ENCODE assay signal across 20 mouse cellular contexts in the genomic region with DNA sequence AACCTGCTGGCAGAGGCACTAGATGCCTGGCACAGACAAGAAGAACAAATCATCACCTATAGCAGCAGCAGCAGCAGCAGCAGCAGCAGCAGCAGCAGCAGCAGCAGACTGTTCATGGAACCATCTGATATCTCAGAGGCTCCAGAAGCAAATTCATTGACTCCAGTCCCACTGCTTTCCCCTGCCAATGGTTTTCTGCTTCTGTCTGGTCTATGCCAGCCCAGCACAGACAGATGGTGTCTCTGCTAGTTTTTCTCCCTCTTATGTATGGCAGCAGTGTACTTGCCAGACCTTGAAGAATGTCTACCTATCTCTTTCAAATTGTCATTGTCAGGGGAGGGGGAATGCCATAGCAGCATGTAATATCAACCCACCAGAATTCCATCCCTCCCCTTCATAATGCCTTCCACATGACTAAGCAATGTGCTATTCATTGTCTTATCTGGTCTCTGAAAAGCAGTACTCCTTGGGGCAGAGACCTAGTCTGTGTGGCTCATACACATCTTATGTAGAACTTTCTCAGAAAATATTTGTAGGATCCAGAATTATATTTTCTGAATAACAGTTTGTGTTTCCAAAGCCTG.
DNase-seq lines count a peak whose midpoint lies in the region; ATAC-seq lines count a peak whose summit lies in the region.
"Had no signal": no experiment of that assay in that cellular context is flagged by ENCODE, and none has a peak within 500 bp of the region (broad histone marks: within the 10 kb centered on the region; RNA-seq: fewer than 3 reads in every experiment).

No protein-coding gene starts in this region.

- no peak overlapping the region for H3K27ac ChIP-seq in hindbrain, embryonic 14.5 days
- H3K27ac ChIP-seq in hindbrain, embryonic 12.5 days: no peak overlapping the region
- no peak overlapping the region for H3K27ac ChIP-seq in forebrain, embryonic 16.5 days (ENCODE audit: low read length)
- H3K27ac ChIP-seq: gastrocnemius, adult 2 months; heart, embryonic 10.5 days; limb, embryonic 12.5 days; liver, embryonic 15.5 days; midbrain, embryonic 12.5 days; stomach, embryonic 15.5 days had no signal

- H3K4me3 ChIP-seq in hindbrain, embryonic 14.5 days (replicated peaks; ENCODE audit: low read length): no peak overlapping the region
- H3K4me3 ChIP-seq in hindbrain, embryonic 12.5 days: no peak overlapping the region
- no peak overlapping the region for H3K4me3 ChIP-seq in forebrain, embryonic 16.5 days (replicated peaks; ENCODE audit: low read length)
- H3K4me3 ChIP-seq: gastrocnemius, adult 2 months; heart, embryonic 10.5 days; limb, embryonic 12.5 days; liver, embryonic 15.5 days; midbrain, embryonic 12.5 days; stomach, embryonic 15.5 days had no signal

- DNase-seq in hindbrain, embryonic 14.5 days (ENCODE audit: low spot score): no peak
- DNase-seq in right cerebral cortex, adult 18-20 months: peak; percentile 25
- no peak for DNase-seq in right cerebral cortex, adult 2 months (ENCODE audit: low spot score in 2 of 2)
- DNase-seq in retina, postnatal 1 day: peak; percentile 68
- no peak for DNase-seq in testis, postnatal 10 days (ENCODE audit: low spot score)
- no peak for DNase-seq in gastrocnemius, postnatal 14 days
- DNase-seq: adrenal gland, postnatal 25 days; gastrocnemius, adult 2 months; heart, postnatal 4 days; kidney, adult 18-20 months; kidney, postnatal 36 days; lung, postnatal 14 days; thymus, postnatal 25 days had no signal

- no peak overlapping the region for H3K4me2 ChIP-seq in hindbrain, embryonic 14.5 days (replicated peaks)
- H3K4me2 ChIP-seq in hindbrain, embryonic 12.5 days (replicated peaks): no peak overlapping the region
- H3K4me2 ChIP-seq in forebrain, embryonic 16.5 days (ENCODE audit: low read length): no peak overlapping the region
- H3K4me2 ChIP-seq: limb, embryonic 12.5 days; liver, embryonic 15.5 days; midbrain, embryonic 12.5 days; stomach, embryonic 15.5 days had no signal

- ATAC-seq in hindbrain, embryonic 14.5 days (ENCODE audit: low FRiP score): peak; percentile 57
- no peak for ATAC-seq in hindbrain, embryonic 12.5 days (ENCODE audit: low FRiP score)
- peak; percentile 88 for ATAC-seq in forebrain, embryonic 16.5 days

- H3K9ac ChIP-seq in hindbrain, embryonic 14.5 days: no peak overlapping the region
- no peak overlapping the region for H3K9ac ChIP-seq in hindbrain, embryonic 12.5 days
- H3K9ac ChIP-seq in forebrain, embryonic 16.5 days (replicated peaks; ENCODE audit: low read depth, low read length): no peak overlapping the region
- H3K9ac ChIP-seq: limb, embryonic 12.5 days; liver, embryonic 15.5 days; midbrain, embryonic 12.5 days; stomach, embryonic 15.5 days had no signal

- intact Hi-C loops in gastrocnemius, postnatal 14 days (cut with DNase I; ENCODE audit: low total_unique reads): no loop called here

- H3K9me3 ChIP-seq in hindbrain, embryonic 14.5 days (ENCODE audit: control insufficient read depth, low read length): no peaks in the 10 kb centered on the region
- H3K9me3 ChIP-seq in hindbrain, embryonic 12.5 days (replicated peaks): no peaks in the 10 kb centered on the region
- H3K9me3 ChIP-seq in forebrain, embryonic 16.5 days (ENCODE audit: control insufficient read depth, low read length): no peaks in the 10 kb centered on the region
- H3K9me3 ChIP-seq: heart, embryonic 10.5 days; limb, embryonic 12.5 days; liver, embryonic 15.5 days; midbrain, embryonic 12.5 days; stomach, embryonic 15.5 days had no signal

- no peaks in the 10 kb centered on the region for H3K27me3 ChIP-seq in hindbrain, embryonic 14.5 days (ENCODE audit: control insufficient read depth, insufficient read depth, low read length)
- no peaks in the 10 kb centered on the region for H3K27me3 ChIP-seq in hindbrain, embryonic 12.5 days
- no peaks in the 10 kb centered on the region for H3K27me3 ChIP-seq in forebrain, embryonic 16.5 days (replicated peaks; ENCODE audit: control insufficient read depth, insufficient read depth, low read length)
- H3K27me3 ChIP-seq: limb, embryonic 12.5 days; liver, embryonic 15.5 days; midbrain, embryonic 12.5 days; stomach, embryonic 15.5 days had no signal

- no peaks in the 10 kb centered on the region for H3K36me3 ChIP-seq in hindbrain, embryonic 14.5 days (replicated peaks; ENCODE audit: control insufficient read depth, insufficient read depth)
- H3K36me3 ChIP-seq in hindbrain, embryonic 12.5 days: no peaks in the 10 kb centered on the region
- no peaks in the 10 kb centered on the region for H3K36me3 ChIP-seq in forebrain, embryonic 16.5 days (ENCODE audit: control insufficient read depth, insufficient read depth)
- H3K36me3 ChIP-seq: heart, embryonic 10.5 days; limb, embryonic 12.5 days; liver, embryonic 15.5 days; midbrain, embryonic 12.5 days; stomach, embryonic 15.5 days had no signal

- no peaks in the 10 kb centered on the region for H3K4me1 ChIP-seq in hindbrain, embryonic 14.5 days (replicated peaks; ENCODE audit: control insufficient read depth, insufficient read depth, low read length)
- H3K4me1 ChIP-seq in hindbrain, embryonic 12.5 days: no peaks in the 10 kb centered on the region
- no peaks in the 10 kb centered on the region for H3K4me1 ChIP-seq in forebrain, embryonic 16.5 days (replicated peaks; ENCODE audit: control insufficient read depth, insufficient read depth, low read length)
- H3K4me1 ChIP-seq: heart, embryonic 10.5 days; limb, embryonic 12.5 days; liver, embryonic 15.5 days; stomach, embryonic 15.5 days had no signal

Comparison
In these comparisons a context has a peak if more than half of its experiments do, and no peak if none do; other contexts are left out.
1. DNase-seq: peak in right cerebral cortex, adult 18-20 months (single experiment) and retina, postnatal 1 day (single experiment); none in hindbrain, embryonic 14.5 days (single experiment), right cerebral cortex, adult 2 months (0 of 2), testis, postnatal 10 days (single experiment) and gastrocnemius, postnatal 14 days (single experiment).